Mouse (Mus musculus): ENCODE measurements around the gene Glod5.
"Not testable (repeated sequence)": the region's sequence is repeated elsewhere in the genome, so short reads cannot be mapped to it uniquely, and the experiment has no call there.

Gene Glod5

DNA sequence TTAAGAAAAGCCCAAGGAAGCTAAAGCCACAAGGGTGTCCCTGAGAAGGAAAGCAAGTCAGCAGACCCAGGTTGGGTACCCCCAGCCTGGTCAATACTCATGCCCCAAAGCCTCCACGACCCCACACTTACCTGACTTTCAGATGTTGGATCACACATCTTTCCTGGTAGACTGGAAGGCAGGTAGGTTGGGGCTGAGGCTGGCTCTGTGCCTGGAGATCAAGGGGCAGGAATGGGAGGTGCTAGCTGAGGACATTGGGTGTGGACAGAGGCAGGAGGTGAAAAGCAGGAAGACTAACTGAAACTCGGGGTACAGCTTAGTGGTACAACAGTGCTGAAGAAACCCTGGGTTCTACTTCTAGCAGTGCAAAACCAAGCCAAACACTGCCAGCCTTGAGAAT lies at the start of gene Glod5:
Gene Glod5 (minus strand): TSS at position 207 of the 400 bp plus-strand sequence.
- in situ Hi-C loops (cut with MboI; ENCODE audit: low sequenced_read_pairs) = loop anchor here (10.0 kb wide), 1 partner anchor 93 kb away; the partner anchor contains the start of gene Eras

DNA sequence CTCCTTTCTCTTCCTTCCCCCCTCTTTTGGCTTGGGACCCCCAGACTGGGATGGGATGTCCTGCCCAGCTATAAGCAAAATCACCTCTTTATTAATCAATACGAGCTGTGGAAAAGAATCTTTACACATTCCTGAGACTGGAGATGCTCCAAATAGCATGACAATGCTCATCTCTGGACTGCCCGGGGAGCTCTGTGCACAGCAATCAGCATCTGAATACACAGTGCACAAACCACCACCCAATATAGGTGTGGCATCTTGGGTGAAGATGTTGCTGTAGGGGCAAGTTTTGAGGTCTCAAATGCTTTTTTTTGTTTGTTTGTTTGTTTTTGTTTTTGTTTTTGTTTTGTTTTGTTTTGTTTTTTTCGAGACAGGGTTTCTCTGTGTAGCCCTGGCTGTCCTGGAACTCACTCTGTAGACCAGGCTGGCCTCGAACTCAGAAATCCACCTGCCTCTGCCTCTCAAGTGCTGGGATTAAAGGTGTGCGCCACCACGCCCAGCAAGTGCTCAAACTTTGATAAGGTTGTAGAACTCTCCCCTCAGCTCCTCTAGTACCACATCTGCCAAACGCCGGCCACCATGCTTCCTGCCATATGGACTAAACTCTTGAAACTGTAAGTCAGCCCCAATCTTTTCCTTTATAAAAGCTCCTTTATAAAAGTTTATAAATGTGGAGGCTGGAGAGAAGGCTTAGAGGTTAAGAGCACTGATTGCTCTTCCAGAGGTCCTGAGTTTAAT lies 32.9 kb upstream of the Glod5 start:
- in situ Hi-C loops (cut with MboI; ENCODE audit: low sequenced_read_pairs) = not testable (repeated sequence)

DNA sequence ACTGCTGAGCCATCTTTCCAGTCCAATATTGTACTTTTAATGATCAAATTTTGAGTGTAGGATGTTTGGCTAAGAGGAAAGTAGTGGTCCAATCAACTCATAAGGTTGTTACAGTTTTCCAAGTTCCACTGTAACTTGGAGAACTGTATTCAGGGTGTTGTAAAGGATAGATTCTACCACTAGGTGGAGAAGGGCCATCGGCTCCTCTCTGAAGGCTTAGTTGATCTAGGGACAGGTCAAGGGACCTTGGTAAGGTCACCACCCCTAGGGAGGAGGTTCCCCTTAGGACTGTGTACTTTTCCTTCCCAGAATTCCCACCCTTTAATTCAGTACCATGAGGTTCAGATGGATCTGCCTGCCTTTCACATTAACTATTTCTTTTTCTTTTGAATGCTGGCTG lies 14.7 kb upstream of the Glod5 start:
- in situ Hi-C loops (cut with MboI; ENCODE audit: low sequenced_read_pairs) = no loop called here

DNA sequence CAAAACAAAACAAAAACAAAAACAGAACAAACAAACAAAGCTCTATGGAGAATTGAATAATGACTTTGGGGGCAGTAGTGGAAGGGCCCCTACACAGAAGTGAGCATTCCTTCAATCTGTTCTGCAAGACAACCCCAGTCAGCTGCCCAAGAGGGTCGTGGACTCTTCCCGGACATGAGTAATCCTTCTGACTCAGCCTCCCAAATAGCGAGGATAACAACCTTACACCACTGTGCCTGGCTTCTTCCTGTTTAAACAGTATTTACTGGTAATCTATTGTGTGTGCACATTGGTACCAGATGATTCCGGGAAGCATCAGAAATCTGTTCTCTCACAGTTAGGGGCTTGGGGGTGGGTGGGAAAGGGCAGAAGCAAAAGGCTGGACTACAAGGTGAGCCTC lies 8.5 kb upstream of the Glod5 start:
- in situ Hi-C loops (cut with MboI; ENCODE audit: low sequenced_read_pairs) = no loop called here

DNA sequence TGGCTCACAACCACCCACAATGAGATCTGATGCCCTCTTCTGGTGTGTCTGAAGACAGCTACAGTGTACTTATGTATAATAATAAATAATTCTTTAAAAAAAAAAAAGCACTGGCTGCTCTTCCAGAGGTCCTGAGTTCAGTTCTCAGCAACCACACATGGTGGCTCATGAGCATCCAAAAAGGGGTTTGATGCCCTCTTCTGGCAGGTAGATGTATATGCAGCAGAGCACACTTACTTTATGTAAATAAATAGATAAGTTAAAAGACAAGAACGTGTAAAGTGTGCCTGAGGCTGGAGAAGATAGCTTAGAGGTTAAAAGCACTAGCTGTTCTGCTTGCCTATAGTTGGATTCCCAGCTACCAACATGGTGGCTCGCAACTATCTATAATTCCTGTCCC lies 6.5 kb upstream of the Glod5 start:
- in situ Hi-C loops (cut with MboI; ENCODE audit: low sequenced_read_pairs) = no loop called here

DNA sequence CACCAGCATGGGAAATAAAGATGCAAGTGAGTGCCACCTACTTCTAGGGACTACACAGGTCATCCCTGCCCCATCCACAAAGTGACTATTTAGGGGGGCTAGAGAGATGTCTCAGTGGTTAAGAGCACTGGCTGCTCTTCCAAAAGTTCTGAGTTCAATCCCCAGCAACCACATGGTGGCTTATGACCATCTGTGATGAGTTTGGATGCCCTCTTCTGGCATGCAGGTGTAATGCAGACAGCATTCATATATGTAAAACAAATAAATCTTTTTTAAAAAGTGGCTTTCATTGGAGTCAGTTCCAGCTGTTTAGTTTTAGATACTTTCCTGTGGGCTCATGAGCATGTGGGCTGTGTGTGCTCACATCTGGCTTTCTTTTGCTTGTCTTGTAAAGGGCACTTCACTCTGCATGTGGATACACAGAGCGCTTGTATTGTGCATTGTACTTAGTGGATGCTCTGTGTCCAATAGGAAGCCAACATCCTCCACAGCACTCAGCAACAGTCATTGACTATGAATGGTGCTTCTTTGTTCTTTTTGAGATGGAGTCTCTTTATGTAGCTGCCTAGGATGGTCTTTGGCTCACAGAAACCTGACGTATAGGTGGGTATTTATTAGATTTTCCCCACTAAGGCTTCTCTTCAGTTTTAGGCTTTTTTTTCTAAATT lies 2.0 kb upstream of the Glod5 start:
- in situ Hi-C loops (cut with MboI; ENCODE audit: low sequenced_read_pairs) = no loop called here

DNA sequence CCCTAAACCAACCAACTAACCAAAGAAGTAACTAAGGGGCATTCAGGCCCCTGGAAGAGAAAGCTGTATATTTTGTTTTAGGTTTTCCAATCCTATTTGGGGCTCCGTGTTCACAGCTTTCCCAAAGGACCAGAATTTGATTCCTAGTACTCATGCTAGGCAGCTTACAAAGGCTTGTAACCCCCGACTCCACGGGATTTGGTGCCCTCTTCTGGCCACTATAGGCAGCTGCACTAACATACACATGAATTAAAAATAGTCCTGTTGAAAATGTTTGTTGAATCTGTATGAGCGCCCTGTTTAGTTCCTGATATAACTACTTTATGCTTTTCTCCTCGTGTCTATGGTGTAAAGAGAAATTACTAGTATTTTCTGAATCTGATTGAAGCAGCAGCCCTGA lies 1.1 kb downstream of the Glod5 start:
- in situ Hi-C loops (cut with MboI; ENCODE audit: low sequenced_read_pairs) = loop anchor here (10.0 kb wide), 1 partner anchor 92 kb away; the partner anchor contains the start of gene Eras

DNA sequence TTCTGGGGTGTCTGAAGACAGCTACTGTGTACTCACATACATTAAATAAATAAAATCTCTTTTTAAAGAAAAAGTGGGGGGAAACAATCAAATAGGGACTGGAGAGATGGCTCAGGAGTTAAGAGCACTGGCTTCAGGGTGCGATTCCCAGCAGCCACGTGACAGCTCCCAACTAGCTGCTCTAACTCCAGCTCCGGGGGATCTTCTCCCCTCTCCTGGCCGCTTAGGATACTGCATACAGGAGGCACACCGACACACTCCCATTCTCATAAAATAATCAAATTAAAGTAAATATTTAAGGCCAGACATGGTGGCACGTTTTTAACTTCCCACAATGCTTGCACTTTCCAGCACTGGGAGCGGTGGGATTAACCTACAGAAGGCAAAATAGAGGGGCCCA lies 2.6 kb downstream of the Glod5 start:
- in situ Hi-C loops (cut with MboI; ENCODE audit: low sequenced_read_pairs) = loop anchor here (10.0 kb wide), 1 partner anchor 91 kb away; the partner anchor contains the start of gene Eras

DNA sequence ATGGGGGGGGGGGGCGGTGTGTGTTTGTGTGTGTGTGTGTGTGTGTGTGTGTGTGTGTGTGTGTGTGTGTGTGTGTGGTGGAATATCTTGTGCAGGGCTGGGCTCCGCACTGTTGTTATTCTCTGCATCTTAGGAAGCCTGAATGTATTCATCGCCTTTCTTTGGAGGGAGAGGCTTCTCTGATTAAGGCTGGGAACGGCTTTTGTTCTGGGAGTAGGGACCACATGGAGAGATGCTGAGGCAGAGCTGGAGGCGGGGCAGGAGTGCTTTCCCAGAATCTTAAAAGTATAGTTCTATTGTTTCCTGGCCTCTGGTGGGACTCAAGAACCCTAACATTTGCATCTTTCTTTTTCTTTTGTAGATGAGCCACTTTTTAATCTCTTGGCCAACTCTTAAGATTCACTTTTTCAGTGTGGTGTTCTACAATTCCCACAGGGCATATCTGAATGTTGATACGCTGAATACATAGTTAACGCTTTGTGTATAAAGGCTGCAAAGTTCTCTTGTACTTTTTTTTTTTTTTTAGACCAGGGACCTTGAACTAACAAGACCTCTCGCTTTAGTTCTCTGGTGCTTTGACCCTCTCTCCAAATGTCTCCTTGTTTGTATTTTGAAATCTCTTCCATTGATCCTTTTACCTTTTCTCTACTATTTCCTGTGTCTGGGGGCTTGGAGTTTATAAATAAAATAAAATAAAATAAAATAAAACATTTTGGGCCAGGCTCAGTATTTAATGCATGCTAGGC lies 4.5 kb downstream of the Glod5 start:
- in situ Hi-C loops (cut with MboI; ENCODE audit: low sequenced_read_pairs) = loop anchor here (10.0 kb wide), 1 partner anchor 89 kb away; the partner anchor contains the start of gene Eras

DNA sequence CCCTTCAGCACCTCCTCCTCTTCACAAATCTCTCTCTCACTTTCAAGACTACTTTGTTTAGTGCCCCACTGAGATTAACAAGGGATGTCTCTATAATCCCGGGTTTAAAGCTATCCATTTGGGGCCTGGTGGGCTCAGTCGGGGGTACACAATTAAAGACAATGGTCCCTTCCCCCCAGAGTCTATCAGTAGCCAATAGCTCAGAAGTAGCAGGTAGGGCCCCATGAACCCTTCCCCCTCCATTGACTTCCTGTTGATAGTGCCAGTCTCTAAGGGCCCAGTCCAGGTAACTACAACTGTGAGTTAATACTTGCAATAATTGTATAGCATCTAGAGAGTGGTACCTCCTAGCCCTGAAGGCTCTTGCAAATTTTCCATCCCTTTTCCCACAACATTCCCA lies 5.1 kb downstream of the Glod5 start:
- in situ Hi-C loops (cut with MboI; ENCODE audit: low sequenced_read_pairs) = loop anchor here (10.0 kb wide), 1 partner anchor 88 kb away; the partner anchor contains the start of gene Eras

DNA sequence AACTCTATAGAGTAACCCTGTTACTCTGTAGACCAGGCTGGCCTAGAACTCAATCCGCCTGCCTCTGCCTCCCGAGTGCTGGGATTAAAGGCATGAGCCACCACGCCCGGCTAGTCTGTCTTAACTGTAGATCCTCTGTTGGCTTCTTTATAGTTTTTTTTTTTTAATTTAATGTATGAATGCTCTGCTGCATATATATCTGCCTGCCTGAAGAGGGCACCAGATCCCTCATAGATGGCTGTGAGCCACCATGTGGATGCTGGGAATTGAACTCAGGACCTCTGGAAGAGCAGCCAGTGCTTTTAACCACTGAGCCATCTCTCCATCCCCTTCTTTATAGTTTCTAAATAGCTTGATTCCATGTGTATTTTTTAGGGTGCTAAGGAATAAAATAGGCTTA lies 8.9 kb downstream of the Glod5 start:
- in situ Hi-C loops (cut with MboI; ENCODE audit: low sequenced_read_pairs) = not testable (repeated sequence)

DNA sequence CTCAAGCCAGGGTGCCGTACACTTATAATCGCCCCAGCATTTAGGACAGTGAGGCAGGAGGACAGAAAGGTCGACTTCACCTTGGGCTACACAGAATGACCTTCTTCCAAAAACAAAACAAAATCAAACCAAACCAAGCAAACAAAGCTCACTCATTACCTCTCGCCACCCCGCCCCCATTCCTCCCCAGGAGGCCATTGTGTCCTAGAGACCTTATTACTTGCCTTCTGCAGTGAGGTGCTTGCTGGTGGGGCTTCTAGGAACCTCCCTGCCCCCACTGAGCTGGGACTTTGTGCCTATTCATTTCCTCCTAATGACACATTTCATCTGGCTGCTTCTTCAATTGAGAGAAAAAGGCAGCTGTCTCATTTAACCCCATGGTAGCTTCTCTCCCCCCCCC lies 9.7 kb downstream of the Glod5 start:
- in situ Hi-C loops (cut with MboI; ENCODE audit: low sequenced_read_pairs) = no loop called here

DNA sequence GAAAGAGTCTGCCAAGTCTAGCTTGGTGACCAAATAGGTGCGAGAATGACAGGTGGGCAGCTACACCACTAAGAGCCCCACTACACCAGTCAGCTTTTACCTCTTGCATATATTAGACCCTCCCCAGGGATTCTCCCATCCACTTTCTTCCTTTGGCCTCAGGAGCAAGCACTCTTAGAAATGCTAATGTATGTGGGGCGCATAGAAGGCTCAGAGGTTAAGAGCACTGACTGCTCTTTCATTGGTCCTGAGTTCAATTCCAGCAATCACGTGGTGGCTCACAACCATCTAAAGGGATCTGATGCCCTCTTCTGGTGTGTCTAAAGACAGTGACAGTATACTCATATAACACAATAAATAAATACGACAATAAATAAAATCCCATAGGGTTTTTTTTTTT lies 15.3 kb downstream of the Glod5 start:
- in situ Hi-C loops (cut with MboI; ENCODE audit: low sequenced_read_pairs) = no loop called here

DNA sequence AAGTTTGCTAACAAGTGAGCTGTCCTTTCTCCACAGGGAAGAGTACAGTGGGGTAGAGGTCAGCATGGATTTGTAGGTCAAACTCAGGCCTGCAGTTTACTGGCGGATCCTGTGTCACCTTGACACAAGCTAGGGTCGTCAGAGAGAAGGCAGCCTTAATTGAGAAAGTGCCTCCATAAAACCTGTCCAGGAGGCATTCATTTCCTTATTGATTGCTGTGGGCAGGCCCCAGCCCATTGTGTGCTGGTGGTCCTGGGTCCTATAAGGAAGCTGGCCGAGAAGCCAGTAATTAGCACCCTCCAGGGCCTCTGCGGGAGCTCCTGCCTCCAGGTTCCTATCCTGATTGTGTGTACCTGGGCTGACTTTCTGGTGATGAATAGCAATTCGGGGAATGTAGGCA lies 16.3 kb downstream of the Glod5 start:
- in situ Hi-C loops (cut with MboI; ENCODE audit: low sequenced_read_pairs) = no loop called here

DNA sequence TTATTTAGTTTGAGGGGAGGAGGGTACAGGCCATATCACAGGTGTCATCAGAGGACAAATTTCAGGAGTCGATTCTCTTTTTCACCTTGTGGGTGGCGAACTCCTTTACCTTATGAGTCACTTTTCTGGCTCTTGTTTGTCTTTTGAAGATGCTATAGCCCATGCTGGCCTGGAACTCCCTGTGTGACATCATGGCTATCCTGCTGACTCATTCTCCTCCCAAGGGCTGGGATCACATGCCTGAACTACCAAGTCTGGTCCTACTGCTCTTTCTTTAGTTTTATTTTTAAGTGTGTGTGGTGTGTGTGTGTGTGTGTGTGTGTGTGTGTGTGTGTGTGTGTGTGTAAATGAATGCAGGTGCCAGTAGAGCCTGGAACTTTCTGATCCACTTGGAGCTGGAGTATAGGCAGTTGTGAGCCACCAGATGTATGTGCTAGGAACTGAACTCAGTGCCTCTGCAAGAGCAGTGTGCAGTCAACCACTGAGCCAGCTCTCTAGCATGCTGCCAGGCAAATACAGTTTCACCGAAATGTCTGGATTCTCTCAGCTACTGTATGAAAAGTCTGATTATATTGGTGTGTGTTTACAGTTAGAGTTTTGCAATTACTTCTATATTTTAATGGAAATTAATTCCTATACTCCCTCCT lies 17.6 kb downstream of the Glod5 start:
- in situ Hi-C loops (cut with MboI; ENCODE audit: low sequenced_read_pairs) = no loop called here

DNA sequence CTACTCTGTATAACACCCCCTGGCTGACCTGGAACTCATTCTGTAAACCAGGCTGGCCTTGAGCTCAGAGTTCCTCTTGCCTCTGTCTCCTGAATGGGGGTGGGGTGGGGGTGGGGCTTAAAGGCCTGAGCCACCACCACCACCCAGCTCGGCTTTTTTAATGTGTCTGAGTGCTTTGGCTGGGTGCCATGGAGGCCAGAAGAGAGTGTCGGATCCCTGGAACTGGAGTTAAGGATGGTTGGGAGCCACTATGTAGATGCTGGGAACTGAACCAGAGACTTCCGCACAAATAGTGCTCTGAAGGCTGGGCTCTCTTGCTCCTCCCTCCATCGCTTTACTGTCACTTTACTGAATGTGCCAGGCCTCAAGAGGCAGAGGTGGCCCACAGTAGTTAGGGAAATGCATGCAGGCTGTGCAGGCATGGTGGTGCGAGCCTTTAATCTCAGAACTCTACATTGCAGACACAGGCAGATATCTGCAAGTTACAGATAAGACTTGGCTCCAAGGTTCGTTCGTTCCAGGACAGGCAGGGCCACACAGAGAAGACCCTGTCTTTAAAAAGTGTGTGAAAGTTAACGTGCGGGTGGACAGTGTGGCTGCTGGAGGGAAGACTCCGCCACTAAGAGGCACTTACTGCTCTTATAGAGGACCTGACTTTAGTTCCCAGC lies 25.1 kb downstream of the Glod5 start:
- in situ Hi-C loops (cut with MboI; ENCODE audit: low sequenced_read_pairs) = no loop called here

DNA sequence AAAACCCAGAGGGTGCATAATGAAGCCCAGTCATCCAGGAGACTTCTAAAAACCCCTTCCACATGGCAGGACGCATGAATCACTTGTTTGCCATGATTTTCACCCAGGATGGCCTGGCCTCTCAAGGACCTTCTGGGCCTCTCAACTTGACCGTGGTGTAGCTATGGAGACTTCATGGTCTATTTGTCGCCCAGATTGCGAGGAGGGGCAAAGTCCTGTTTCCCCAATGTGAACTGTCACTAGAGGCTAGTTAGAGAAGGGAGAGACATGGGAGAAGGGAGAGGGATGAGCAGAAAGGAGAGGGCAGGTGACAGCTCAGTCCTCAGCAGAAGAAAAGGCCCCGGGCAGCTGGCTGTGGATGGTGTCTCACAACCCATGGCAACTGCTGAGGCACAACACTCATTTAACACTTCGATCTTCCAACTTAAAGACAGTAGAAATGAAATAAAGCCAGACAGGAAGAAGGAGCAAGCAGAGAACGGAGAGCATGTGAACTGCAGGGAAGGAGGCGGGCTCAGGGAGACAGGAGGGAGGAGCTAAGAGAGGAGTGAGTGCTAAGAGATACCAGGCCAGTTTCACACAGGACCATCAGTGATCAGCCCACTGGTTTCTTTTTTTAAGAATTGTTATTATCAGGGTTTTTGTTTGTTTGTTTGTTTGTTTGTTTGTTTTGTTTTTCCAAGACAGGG lies 25.8 kb downstream of the Glod5 start:
- in situ Hi-C loops (cut with MboI; ENCODE audit: low sequenced_read_pairs) = no loop called here

DNA sequence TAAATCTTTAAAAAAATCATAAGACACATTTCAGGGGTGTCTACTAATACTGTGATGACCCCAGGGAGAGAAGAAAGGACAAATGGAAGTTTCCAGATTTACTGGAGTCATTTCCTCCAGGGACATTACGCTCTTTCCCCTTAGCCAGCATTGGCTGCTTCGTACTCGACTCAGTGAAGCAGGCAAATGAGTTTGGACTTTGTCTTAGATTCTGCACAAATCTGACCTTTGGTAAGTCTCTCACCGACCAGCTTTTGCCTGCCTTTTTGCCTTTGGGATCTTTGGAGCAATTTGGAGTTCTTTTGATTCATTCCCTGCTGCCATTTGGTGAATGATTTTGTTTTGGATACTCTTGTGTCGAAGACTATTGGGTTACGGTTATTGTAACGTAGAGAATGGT lies 36.9 kb downstream of the Glod5 start:
- in situ Hi-C loops (cut with MboI; ENCODE audit: low sequenced_read_pairs) = no loop called here

DNA sequence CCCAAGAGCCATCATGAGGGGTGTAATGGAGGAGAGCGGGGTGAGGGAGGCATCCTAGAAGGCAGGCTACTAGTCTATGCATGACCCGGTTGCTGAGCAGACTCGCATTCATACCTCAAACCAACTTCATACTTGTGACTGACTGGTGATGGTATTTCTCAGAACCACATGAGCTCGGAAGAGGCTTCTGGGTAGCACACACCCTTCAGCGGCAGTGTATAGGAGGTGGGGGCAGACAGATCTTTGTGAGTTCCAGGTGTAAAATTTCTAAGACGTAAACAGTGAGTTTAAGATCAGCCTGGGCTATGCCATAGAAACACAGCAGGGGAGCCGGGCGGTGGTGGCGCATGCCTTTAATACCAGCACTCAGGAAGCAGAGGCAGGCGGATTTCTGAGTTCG lies 40.4 kb downstream of the Glod5 start, which contains the start of gene Gata1:
Gene Gata1 (minus strand): TSS at position 180 of the 400 bp plus-strand sequence.
- in situ Hi-C loops (cut with MboI; ENCODE audit: low sequenced_read_pairs) = no loop called here

DNA sequence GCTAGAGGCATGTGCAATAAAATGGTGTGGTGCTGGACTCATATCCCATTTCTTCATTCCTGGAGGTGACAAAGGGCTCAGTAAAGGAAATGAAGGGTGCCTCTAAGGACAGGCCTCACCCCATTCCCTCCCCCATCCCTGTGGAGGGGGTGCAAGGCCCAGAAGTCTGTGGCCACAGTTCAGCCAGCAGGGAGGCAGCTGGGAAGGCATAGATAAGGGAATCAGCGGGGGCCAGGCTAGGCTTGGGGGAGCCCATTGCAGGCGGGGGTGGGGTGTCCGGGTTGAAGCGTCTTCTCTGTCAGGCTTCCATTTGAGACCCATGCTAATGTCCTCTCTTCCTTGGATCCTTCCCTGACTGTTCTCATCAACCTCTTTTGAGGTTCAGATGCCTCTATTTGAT lies 47.0 kb downstream of the Glod5 start:
- in situ Hi-C loops (cut with MboI; ENCODE audit: low sequenced_read_pairs) = no loop called here
